Mouse (Mus musculus) liver, embryonic 14.5 days (tissue): ENCODE results near the gene Fbxw4.

Source experiments
- CTCF ChIP-seq: IDR thresholded peaks from 2 replicates; pipeline ENCODE4 v1.5.1; 2016; ENCODE audit warnings: antibody characterized with exemption, low read depth, control low read depth
- EP300 ChIP-seq: IDR thresholded peaks from 2 replicates; pipeline ENCODE4 v1.6.1; 2016; ENCODE audit warnings: antibody characterized with exemption, low read depth

DNA sequence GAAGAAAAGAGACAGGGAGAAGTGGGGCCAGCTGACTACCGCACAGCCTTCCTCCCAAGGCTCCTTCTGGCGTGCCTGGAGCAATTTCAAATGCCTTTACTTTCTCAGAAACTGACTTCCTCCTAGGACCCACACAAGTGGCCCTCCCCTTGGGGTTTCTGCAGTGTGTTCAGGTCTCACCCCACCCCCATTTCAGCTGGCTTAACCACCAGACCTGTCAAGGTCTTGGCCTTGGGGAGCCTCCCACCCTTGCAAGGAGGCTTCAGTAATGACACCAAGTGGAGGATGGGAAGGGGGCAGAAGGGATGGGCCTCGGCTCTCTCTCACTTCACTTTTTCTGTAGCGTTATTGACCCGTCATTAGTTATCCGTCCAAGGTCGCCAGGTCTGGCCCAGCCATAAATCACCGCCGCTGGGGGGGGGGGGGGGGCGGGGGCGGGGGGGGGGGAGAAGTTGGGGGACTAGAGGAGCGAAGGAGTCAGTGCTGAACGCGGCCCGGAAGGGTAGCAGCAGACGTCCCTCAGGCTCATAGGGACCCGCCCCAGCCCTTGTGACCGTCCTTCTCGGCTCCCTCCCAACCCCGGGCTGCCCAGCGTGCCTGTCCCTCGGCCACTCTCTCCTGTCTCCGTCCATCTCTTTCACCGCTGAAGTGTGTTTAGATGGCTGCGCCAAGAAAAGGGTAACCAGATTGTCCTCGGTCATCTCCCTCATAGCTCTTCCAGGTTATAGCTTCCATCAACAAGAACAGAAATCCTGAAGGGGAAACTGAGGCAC, 115.8 kb downstream of the Fbxw4 start:
- TF ChIP-seq CTCF (no peak), EP300 (no peak)
